Mouse (Mus musculus) megakaryocyte, embryonic 14.5 days (primary cell): Measurements from ENCODE around the gene Cdc42. TPM values are rescaled to one million over a fixed set of nuclear protein-coding genes. Genes with fewer than 3 reads are reported as not detected.

Experiments
- H3K27me3 ChIP-seq: replicated peaks from 2 replicates; pipeline ENCODE3; 2012; ENCODE audit warnings: inconsistent platforms
- H3K36me3 ChIP-seq: replicated peaks from 2 replicates; pipeline ENCODE3; 2012; ENCODE audit warnings: low read length, inconsistent platforms, mixed read lengths
- H3K4me1 ChIP-seq: 2 replicates; pipeline ENCODE4 v1.6.1; 2012; ENCODE audit warnings: inconsistent platforms
- H3K4me3 ChIP-seq: replicated peaks from 2 replicates; pipeline ENCODE3; 2012; ENCODE audit warnings: moderate library complexity, mild to moderate bottlenecking, inconsistent platforms
- H3K9me3 ChIP-seq: 2 replicates; pipeline ENCODE4 v1.6.1; 2012; ENCODE audit warnings: inconsistent platforms
- FLI1 ChIP-seq: IDR thresholded peaks from 2 replicates; pipeline ENCODE4 v1.6.1; 2012; ENCODE audit warnings: low read length, inconsistent platforms, mixed read lengths
- GATA1 ChIP-seq: IDR thresholded peaks from 3 replicates; pipeline ENCODE4 v1.6.1; 2012; ENCODE audit warnings: mixed read lengths, low read length, inconsistent platforms, borderline replicate concordance
- polyA plus RNA-seq: library from polyadenylated mRNA; stranded (reverse); fragments of >175 nt; gene quantifications from 2 replicates; pipeline ENCODE4 v1.2.3, GENCODE M21; 2012; ENCODE audit warnings: low replicate concordance; ENCODE audit not compliant: insufficient read depth

Gene Cdc42
- 4.3 and 28.1 TPM in 2 replicates for polyA plus RNA-seq

DNA sequence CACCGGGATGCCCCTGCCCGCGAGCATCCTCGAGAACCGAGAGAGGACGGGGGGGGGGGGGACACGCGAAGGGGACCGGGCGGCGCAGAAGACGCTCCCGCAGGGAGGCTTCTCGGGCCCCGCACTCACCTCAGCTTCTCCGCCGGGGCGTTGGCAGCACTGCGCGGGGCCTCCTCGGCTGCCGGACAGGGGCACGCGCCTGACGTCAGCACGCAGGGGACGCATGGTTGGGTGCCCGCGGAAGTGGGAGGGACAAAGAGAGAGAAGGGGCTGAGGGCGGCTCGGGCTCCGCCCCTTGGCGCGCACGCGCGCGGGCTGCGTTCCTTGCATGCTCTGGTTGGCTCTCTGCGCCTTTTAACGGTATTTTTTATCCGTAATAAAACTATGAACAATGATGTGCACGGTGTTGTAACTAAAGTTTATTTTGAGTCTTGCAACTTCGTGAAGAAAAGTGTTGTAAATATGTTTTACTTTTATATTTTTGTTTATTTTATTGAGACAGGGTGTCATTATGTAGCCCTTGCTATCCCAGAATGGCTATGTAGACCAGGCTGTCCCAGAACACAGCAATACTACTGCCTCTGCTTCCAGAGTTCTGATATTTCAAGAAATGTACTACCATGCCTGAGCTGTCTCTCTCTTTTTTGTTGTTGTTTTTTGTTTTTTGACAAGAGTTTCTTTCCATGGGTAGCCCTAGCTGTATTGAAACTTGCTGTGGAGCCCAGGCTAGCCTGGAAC is at the start of gene Cdc42:
Gene Cdc42 (minus strand): TSS at position 204 of the 738 bp plus-strand sequence.
- Histone ChIP-seq H3K36me3 (peaks cover 20% of the 10 kb centered on the region), H3K27me3 (no peaks in the 10 kb centered on the region), H3K4me1 (peaks cover 64% of the 10 kb centered on the region), H3K9me3 (no peaks in the 10 kb centered on the region), H3K4me3 (peak within 1 kb of the TSS; percentile 93)
- TF ChIP-seq GATA1: no peak

DNA sequence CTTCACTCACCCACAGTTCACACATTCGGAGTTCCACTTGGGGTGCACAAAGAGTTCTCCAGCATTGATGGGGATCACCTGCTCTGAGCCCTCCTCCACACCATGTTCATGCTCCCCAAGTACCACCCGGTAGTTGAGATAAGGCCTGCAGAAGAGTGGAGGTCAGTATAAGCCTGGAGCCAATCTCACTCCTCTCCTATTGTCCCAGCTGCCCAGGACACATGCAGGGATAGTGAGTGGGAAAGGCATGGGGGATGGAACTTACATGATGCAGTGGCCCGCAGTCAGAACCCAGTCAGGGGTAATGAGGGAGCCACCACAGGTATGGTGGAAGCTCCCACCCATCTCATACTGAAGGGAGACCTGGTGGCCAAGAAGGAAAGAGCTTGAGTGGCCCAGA is 48.1 kb upstream of the Cdc42 start:
- peaks cover 37% of the 10 kb centered on the region for H3K27me3 ChIP-seq
- no peak for TF ChIP-seq FLI1
- TF ChIP-seq GATA1: no peak
- H3K36me3 ChIP-seq: no peaks in the 10 kb centered on the region
- no peaks in the 10 kb centered on the region for H3K4me1 ChIP-seq
- no peaks in the 10 kb centered on the region for H3K9me3 ChIP-seq
- no peak overlapping the region for H3K4me3 ChIP-seq

DNA sequence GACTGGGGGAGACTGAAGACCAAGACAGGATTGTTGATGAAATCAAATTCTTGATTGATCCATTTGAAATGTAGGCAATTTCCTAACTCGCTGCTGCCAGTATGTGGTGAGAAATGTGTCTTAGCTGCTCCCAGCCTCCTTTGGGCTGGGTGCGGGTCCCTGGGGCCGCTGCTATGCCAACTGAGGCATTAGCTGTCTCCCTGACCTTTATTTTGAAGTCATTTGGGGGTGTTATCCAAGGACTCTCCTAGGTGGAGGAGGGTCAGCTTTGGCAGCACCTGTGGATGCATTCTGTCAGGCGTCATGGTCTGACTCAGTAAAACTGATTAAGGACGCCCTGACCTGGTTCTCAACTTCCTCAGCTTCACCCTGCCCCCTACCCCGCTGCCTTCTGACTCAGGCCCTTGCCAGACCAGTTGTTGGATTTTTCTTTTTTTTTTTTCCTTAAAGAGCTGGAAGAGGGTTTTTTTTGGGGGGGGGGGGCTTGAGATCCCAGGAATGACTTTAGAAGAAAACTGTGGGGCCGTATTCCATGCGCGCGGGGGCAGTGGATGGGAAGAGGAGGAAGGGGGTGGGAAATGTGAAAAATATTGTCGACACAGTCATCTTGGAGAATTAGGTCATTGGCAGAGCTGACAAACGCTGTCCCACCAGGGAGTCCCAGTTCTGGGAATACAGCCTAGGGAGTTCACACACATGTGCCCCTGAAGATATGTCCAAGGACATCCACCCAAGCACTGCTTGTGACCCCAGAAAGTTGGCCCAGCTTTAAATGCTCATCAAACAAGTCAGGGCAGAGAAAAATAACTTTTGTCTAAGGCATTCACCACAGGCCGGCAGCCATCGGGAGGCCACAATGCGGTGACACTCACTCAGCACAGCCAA is 39.4 kb upstream of the Cdc42 start:
- Histone ChIP-seq H3K9me3 (peaks cover 5% of the 10 kb centered on the region), H3K4me3 (no peak overlapping the region), H3K27me3 (peaks cover 15% of the 10 kb centered on the region), H3K36me3 (no peaks in the 10 kb centered on the region), H3K4me1 (peaks cover 16% of the 10 kb centered on the region)
- no peak for TF ChIP-seq FLI1
- TF ChIP-seq GATA1: no peak

GRCm38 (mm10) chr4:137393378-137394135 is 36.0 kb upstream of the Cdc42 start:
- Histone ChIP-seq H3K36me3 (peaks cover 9% of the 10 kb centered on the region), H3K27me3 (peaks cover 6% of the 10 kb centered on the region), H3K4me3 (no peak overlapping the region), H3K4me1 (peaks cover 29% of the 10 kb centered on the region), H3K9me3 (peaks cover 5% of the 10 kb centered on the region)
- TF ChIP-seq FLI1 (no peak), GATA1 (no peak)

DNA sequence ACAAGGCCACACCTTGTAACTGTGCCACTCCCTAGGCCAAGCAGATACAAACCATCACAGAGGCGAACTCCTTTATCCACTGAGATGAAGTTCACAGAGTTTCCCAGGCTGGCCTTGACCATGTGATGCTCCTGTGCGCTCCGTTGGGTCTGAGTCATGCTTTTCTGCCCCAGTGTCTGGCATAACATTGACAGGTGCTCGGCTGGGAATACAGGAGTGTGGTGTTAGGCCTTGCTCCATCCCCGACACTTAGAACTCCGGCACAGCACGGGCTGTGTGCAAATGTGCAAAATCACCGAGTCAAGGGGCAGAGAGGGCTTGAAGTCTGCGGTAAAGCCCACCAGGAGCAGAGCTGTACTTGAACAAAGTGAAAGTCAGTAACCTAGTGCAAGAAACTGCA is 35.4 kb upstream of the Cdc42 start:
- TF ChIP-seq GATA1 (no peak), FLI1 (no peak)
- Histone ChIP-seq H3K27me3 (peaks cover 6% of the 10 kb centered on the region), H3K36me3 (peaks cover 9% of the 10 kb centered on the region), H3K4me3 (no peak overlapping the region), H3K9me3 (peaks cover 5% of the 10 kb centered on the region), H3K4me1 (peaks cover 31% of the 10 kb centered on the region)

DNA sequence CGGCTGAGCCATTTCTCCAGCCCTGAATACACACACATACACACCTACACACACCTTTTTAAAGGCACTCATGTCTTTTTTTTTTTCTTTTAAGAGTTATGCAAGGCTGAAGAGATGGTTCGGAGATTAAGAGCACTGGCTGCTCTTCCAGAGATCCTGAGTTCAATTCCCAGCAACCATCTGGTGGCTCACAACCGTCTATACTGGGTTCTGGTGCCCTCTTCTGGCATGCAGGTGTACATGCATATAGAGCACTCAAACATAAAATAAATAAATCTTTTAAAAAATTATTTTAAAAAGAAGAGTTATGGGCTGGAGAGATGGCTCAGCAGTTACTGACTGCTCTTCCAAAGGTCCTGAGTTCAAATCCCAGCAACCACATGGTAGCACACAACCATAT is 33.8 kb upstream of the Cdc42 start:
- TF ChIP-seq GATA1 (no peak), FLI1 (no peak)
- Histone ChIP-seq H3K27me3 (peaks cover 6% of the 10 kb centered on the region), H3K9me3 (peaks cover 5% of the 10 kb centered on the region), H3K36me3 (peaks cover 9% of the 10 kb centered on the region), H3K4me1 (peaks cover 31% of the 10 kb centered on the region), H3K4me3 (no peak overlapping the region)

DNA sequence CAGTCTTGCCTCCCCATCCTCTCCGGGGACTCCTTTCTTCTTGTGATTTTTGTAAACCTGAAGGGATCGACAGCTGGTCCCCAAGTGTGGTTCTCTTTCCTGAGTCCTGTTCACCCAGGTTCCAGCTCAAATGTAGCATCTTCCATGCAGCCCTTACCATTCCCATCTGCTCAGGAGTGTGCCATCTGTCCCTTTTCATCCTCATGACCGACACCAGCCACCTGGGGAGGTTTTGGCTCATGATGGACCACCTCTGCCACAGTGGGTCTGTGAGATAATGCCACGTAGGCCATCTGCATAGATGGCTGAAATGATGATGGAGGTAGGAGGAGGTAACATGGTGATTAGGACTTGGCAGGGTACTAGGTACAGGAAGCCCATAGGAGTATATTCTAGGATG is 32.7 kb upstream of the Cdc42 start:
- Histone ChIP-seq H3K36me3 (peaks cover 9% of the 10 kb centered on the region), H3K4me3 (no peak overlapping the region), H3K27me3 (peaks cover 6% of the 10 kb centered on the region), H3K9me3 (no peaks in the 10 kb centered on the region; the same call in 1 of the 2 replicates), H3K4me1 (peaks cover 31% of the 10 kb centered on the region)
- no peak for TF ChIP-seq FLI1

GRCm38 (mm10) chr4:137388983-137389382 is 31.5 kb upstream of the Cdc42 start:
- Histone ChIP-seq H3K9me3 (no peaks in the 10 kb centered on the region; the same call in 1 of the 2 replicates), H3K27me3 (peaks cover 6% of the 10 kb centered on the region), H3K4me1 (peaks cover 27% of the 10 kb centered on the region), H3K36me3 (peaks cover 9% of the 10 kb centered on the region), H3K4me3 (peak overlapping the region; percentile 100)
- no peak for TF ChIP-seq FLI1
- no peak for TF ChIP-seq GATA1

DNA sequence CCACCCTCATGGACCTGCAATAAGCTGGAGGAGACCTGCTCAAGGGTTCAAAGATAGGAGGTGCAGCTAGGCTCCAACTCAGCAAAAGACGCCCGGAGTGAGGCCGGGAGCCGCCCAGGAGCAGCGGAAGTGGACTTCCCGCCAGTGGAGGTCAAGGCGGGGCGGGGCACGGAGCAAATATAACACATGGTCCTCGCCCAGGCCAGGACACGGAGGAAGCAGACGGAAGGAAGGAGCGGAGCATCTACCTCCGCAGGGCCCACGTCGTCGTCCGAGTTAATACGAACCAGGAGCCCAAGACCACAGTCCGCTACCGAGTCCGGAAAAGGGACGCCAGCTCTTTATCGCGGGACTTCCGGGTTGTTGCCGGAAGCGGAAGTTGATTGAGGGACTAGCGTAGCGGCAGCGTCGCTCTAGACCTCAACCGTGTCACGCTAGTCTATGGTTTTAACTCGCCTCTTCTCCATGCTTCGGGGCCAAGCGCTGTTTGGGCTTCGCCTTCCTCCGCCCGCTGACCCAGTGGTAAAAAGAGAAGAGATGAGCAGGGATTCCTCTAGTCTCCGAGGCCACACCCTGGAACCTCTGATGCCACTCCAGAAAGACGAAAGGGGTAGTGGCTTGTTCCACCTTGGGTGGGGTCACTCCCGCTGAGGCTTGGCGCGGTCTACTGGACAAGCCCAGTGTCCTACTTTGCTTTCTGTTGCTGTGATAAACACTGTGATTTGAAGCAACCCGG is 30.7 kb upstream of the Cdc42 start:
- Histone ChIP-seq H3K4me1 (peaks cover 21% of the 10 kb centered on the region), H3K9me3 (no peaks in the 10 kb centered on the region; the same call in 1 of the 2 replicates), H3K4me3 (peak overlapping the region; percentile 100), H3K27me3 (peaks cover 4% of the 10 kb centered on the region), H3K36me3 (peaks cover 9% of the 10 kb centered on the region)
- TF ChIP-seq FLI1 (peak; percentile 97; the same call in 1 of the 2 replicates), GATA1 (no peak; the same call in 2 of the 3 replicates)
